Mouse (Mus musculus): ENCODE results near the gene Snx30.

The Snx30 gene

DNA sequence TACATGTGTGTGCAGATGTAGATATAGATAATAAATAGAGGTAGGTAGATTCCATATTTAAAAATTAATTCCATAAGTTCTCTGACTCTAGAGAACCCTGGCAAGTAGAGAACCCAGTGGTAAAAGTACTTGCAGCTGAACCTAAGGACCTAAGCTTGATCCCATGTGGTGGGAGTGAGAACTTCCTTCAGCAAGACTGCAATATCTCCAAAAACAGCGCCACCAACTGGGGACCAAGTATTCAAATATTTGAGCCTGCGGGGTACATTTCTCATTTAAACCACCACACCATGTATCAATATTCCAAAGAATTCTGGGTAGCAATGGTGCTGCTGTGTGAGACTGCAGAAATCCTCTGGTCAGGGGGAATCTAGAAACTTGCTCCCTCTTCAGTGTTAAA lies 11.5 kb upstream of the Snx30 start:
- DNase-seq (ENCODE audit: low read depth, low spot score): no peak

DNA sequence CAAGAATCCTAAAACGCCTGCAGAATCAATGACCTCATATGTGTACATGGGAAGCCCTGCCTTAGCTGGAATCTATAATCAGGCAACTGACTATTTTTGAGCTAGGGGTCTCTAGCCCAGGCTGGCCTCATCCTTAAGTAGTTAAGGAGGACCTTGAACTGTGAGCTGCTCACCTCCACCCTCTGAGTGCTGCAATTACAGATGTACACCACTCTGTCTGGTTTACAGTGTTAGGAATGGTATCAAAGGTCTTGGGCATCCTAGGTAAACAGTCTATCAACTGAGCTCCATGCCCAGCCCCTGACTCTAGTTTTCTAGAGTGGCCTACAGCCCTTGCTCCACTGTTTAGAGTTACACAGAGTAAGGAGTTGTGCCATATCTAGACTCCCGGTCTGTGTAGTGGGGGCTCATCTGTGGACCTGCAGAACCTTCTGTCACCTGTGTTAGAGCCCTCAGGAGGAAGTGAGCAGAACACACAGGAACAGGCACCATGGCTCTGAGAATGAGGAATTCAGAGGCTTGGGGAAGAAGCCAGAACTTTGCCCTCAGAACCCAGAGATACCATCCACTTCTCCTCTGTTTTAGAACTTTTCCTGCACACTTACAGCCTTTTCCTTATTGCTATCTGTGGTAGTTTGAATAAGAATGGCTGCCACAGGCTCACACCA lies 9.7 kb upstream of the Snx30 start:
- DNase-seq (ENCODE audit: low read depth, low spot score): no peak

DNA sequence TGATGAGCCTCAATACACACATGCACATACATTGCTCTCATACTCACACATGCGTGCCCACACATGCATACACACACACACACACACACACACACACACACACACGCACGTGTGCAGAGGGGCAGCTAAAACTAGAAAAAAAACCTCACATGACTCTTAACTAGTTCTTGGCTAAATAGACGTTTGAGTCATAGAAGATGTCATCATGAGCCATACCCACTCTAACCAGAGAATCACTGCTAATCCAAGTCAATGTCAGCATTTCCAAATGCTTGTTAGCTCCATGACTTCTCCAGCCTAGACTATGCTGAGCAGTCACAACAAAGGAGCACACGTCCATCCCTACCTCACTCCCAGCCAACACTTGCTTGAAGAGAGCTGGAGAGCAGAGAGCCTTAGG lies 5.5 kb upstream of the Snx30 start:
- no peak for DNase-seq (ENCODE audit: low read depth, low spot score)

DNA sequence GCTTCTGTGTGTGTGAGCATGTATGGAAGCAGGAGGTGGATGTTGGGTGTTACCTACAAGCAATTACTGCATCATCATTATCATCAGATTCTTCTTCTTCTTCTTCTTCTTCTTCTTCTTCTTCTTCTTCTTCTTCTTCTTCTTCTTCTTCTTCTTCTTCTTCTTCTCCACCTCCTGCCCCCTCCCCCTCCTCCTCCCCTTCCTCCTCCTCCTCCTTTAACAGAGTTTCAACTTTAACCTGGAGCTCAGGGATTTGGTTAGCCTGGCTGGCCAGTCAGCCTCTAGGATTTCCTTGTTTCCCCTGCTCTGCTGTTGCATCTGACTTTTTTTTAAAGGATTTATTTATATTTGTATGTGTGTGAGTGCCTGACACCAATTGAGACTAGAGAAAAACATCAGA lies 4.2 kb upstream of the Snx30 start, which contains the start of gene Inip:
Gene Inip, minus strand, starts transcription at position 101 of the 400 bp plus-strand sequence.
- DNase-seq (ENCODE audit: low read depth, low spot score): no peak

DNA sequence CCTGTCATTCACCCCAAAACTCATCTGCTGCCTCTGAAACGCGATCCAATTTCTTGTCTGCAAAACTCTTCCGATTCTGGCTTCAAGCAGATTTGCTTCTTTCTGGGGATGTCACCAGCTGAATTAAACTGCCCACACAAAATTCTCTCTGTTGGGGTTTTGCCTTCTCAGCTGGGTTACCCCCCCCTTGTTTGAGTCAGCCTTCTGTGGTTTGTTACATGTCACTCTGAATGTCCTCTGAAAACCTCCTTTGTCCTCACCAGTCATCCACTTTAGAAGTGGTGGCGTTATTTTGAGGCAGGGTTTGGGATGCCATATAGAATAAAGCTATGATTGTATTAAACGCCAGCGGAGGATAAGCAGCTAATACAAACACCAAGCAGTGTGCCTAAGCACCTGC lies 3.5 kb upstream of the Snx30 start:
- DNase-seq (ENCODE audit: low read depth, low spot score): no peak

DNA sequence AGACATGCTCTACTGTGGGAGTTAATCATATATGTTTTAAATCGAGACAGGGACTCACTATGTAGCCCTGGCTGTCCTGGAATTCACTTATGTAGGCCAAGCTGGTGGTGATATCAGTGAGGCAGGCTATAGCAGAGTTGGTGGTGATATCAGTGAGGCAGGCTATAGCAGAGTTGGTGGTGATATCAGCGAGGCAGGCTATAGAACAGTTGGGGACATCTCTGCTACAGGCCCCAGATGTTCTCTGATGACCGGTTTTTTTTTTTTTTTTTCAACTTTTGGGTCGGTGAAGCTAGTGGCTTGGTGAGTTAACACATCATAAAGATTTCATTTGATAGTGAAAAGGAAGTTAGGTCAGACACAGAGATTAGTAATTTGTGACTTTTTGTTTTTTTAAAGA lies 2.8 kb upstream of the Snx30 start:
- DNase-seq (ENCODE audit: low read depth, low spot score): no peak

DNA sequence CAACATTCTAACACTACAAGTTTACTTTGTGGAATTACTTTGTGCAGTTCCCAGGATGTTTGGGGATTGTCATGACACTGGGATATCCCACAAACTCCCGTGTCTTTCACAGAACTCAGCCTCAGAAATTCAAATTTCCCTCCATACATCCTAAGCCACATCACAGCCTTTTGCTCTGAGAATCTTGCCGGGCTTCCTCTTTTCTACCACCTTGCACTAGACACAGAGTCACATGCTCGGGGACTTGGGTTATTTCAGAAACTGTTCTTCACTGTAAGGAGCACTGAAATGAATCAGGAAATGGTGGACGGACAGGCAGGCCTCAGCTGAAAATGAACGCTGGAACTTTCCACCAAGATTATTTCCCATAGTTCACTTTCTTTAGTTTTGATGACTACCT lies 2.3 kb upstream of the Snx30 start:
- DNase-seq (ENCODE audit: low read depth, low spot score): no peak

DNA sequence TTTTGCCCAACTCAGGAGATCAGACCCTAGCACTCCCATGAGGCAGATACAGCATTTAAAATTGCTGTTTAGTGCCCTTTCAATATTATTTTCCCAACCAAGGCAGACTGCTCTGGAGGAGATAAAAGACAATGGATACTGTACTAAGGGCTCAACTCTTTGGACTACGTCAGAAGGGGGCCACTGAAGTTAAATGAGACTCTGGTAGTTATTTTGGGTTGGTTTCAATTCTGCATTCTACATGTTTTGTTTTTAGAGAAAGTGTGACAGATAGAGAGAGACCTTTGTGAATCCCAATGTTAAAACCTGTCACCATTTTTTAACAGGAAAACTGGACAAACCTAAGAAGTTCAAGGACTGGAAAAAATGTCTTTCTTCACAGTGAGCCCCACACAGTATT lies 886 bp upstream of the Snx30 start:
- no peak for DNase-seq (ENCODE audit: low read depth, low spot score)

DNA sequence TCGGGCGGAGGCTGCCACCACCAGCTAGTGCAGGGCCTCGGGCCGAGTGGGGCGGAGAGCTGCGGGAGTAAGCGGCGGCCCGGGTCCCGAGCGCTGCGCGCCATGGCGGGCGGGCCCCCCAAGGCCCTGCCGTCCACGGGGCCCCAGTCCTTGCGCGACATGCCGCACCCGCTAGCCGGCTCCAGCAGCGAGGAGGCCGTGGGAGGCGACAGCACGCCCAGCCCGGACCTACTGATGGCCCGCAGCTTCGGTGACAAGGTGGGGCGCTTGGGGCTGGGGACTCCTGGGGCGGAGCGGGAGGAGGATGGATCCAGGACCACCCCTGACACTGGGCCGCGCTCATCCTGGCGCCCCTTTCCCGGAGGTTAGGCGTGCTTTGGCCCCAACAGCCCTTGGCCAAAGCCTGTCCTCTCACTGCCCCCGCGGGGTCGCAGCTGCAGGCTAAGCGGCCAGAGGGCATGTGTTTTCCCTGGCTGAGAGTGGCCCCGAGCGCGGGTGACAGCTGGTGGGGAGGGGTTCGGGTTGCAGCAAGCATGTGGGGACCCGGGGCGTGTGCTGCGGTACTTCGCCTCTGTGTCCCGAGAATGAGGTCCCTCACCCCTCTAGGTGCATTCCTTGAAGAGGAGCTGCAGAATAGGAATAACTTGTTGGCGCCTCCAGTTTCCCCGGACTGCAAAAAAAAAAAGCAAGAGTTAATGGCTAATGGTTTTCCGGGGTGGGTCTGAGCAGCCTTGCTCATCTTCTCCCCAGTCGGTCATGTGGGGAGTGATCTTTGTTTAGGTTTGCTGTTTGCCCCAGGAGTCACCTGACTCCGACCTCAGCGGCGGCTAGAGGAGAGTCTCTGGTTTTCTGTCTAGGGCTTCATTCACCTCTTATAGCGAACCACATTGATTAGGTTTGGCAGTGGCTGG lies 583 bp downstream of the Snx30 start:
- DNase-seq (ENCODE audit: low read depth, low spot score): peak; percentile 55

DNA sequence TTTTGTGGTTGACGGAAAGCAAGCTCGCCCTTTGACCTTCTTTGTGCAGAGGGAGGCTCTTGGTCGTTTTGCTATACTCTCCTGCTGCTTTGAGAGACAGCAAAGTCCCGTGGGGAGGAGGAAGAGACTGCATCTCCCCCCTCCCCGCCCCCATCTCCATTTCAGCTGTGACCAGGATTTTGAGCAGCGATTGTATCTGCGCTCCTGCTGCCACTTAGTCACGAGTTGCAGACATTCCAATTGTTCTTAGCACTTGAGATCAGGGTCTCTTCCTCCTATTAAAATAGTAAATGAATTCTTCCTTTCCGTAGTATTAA lies 1.2 kb downstream of the Snx30 start:
- no peak for DNase-seq (ENCODE audit: low read depth, low spot score)

DNA sequence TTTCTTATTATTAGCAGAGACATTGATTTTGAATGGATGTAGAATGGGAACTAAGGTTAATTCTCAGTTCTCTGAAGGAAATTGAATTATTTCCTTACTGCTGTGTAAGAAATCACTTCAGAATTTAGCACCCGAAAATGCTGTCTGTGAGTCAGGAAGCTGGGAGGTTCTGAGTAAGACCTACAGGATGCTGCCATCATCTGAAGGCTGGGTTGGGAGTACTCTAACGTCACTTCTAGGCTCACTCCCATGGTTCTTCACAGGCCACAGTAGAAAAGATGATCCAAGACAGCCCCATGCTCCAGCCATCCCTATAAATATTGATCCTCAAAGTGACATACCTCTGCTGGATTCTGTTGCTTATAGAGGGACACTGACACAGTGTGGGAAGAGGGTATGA lies 1.9 kb downstream of the Snx30 start:
- DNase-seq (ENCODE audit: low read depth, low spot score): no peak

DNA sequence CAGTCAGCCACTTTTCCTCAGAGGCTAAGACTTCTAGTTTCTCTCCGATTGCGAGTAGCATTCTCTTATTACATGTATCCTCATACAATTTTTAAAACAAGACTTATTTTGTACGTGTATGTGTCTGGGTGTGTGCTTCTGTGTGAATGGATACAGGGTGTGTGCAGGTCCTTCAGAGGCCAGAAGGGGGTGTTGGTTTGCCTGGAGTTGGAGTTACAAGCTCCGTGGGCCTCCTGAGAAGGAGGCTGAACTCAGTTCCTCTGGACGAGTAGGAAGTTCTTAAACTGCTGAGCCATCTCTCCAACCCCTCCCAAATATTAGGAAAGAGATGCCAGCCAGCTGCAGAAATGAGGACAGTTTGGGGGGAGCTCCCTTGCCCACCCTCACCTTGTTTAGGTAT lies 2.8 kb downstream of the Snx30 start:
- DNase-seq (ENCODE audit: low read depth, low spot score): no peak

DNA sequence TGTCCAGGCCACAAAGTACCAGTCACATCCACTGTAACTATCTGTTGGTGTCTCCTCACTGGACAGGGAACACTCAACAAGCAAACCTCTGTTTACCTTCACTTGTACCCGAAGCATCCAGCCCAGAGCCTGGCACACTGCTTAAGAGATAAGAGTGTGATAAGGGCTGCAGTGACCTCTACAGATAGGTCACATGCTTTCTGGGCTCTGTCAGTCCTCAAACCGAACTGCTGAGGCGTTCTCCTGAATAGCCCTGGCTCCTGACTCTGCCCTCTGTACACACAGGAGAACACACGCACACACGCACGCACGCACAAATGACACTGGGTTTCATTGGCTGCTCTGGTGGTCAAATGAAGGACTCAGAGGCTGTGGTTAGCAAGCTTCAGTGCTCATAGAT lies 8.5 kb downstream of the Snx30 start:
- no peak for DNase-seq (ENCODE audit: low read depth, low spot score)

DNA sequence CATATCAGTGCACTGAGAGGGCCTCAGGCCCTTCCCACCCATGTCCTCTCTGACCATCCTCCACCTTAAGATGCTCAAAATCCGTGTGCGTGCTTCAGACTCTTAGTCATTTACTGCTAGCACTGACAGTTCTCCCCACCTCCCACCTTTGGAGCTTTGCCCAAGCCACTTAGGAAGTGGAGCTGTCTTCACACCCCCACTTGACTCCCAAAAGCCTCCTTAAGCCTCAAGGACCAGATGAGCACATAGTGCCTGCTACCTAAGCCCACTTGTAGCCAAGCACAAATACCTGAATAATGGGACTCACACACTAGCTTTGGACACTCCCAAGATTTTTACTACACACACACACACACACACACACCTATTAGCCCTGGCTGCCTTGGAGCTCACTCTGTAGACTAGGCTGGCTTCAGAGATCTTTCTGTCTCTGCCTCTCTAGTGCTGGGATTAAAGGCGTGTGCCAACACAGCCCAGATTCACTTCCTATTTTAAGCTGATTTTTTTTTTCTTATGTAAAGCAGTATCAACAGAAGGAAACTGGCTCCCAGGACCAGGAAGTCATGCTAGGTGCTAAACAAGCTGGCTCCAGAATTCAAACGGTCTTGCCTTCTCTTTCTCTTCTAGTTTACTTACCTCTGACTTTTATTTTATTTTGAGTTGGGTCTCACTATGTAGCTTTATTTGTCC lies 9.6 kb downstream of the Snx30 start:
- DNase-seq (ENCODE audit: low read depth, low spot score): no peak

DNA sequence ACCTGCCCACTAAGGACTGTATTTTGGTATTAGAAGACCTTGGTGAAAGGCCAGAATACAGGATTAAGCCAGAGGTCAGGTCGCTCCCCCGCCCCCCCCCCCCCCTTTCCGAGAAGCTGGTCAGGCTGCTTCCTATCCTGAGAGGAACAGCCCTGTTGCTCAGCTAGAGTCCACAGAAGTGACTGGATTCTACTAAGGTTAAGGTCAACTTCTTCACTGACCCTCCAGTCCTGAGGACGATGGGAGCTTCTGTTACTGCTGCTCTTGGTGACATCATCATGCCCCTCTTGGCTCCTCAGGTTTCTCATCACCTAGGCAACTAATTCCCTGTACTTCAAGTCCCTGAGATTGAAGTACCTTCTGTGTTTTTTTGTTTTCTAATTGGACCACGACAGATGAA lies 10.4 kb downstream of the Snx30 start:
- DNase-seq (ENCODE audit: low read depth, low spot score): no peak

DNA sequence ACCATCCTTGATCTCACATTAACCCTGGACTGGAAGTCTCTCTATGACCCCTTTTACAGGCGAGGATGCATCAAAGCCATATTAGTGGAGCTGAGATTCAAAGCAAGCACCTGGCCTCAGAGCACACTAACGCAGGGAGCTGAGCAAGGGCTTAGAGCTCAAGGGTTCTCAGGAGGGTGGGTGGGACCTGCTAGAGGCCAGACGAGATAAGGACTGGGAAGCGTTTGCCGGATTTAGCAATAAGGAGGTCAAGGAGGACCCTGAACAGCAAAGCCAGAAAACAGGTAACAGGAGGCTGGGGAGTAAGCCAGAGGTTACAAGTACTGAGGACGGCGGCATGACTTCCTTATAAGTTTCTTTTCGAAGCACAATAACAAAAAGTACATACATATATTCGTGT lies 10.8 kb downstream of the Snx30 start:
- no peak for DNase-seq (ENCODE audit: low read depth, low spot score)

DNA sequence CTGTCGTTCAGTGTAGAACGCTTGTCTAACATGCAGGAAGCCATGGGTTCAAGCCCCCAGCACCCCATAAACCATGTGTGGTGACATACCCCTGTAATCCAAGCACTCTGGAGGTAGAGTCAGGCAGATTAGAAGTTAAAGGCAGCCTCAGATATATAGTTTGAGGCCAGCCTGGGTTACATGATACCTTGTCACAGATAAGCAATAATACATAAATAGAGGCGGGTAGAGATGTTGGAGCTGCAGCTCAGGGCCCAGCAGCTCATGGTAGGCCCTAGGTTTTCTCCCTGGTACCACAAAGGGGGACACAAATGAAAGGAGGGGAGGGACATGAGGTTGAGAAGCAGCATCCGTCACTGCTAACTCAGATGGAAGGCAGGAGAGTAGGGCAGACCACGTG lies 12.2 kb downstream of the Snx30 start:
- DNase-seq (ENCODE audit: low read depth, low spot score): no peak

DNA sequence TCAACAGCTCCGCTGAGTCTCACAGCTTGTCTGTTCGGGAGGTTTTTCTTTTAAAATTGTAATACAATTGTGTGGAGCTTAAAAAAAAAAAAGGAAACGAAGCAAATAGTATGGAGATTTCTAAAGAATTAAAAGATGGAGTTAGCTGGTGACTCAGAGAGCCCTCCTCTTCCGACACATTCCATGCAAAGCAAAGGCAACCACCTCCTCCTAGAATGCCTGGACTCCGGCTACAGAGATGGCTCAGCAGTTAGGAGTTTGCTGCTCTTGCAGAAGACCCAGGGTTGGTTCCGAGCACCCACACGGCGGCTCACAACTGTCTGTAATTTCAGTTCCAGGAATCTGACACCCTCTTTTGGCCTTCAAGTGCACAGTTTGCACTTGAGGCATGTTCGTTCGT lies 12.9 kb downstream of the Snx30 start:
- DNase-seq (ENCODE audit: low read depth, low spot score): no peak

DNA sequence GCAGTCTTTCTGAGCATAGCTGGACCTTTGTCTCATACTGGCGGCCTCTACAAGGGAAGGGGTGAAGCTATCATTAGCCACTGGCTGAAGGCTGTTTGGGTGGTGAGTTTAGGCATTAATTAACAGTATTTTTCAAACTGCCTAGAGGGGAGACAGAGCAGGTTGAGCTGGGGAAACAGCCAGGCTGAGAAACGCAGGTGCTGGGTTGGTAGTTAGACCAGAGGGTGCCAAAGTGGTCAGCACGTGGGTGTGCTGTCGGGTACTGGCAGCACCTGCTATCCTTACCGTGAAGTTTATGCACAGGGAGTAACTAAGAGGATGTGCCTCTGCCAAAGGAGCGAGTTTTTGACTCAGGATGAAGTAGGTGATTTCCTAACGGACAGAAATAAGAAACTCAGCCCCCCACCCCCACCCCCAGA lies 13.4 kb downstream of the Snx30 start:
- no peak for DNase-seq (ENCODE audit: low read depth, low spot score)

DNA sequence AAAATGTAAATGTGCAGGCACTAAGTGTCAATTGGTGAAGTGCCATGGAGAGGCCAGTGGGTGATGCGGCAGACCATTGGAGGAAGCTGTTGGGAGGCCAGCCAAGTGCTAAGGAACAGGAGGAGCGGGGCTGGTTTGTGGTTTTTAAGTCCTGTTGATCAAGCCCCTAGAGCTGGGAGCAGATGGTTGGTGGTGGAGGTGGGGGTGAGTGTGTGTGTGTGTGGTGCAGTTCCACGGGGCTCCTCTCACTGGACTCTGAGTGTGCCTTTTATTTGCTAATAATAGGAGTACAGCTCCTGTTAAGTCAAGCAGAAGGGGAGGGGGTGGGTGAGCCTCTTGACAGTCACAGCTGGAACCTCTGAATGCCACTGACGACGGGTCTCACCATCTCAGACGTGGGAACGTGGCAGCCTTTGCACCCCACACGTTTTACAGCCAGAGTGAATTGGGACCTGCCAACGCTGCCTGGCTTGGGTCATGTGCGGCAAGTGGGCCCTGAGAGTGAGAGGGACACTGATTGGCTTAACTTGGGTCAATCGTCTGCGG lies 13.9 kb downstream of the Snx30 start:
- DNase-seq (ENCODE audit: low read depth, low spot score): peak; percentile 54

DNA sequence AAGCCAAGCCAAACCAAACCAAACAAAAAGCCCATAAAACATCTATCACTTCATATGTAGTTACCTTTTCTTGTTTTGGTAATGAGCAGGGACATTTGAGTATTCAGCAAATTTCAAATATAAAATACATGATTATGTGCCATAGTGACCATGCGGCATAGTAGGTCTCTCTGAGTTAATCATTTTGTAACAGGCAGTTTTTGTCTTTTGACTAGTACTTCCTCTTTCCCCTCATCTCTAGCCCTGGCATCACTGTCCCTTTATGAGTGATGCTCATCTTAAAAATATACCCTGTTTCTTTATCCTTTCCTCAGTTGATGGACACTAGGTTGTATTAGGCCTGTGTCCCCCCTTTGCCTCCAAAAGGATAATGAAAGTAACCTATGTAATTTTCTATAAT lies 15.9 kb downstream of the Snx30 start:
- DNase-seq (ENCODE audit: low read depth, low spot score): no peak

DNA sequence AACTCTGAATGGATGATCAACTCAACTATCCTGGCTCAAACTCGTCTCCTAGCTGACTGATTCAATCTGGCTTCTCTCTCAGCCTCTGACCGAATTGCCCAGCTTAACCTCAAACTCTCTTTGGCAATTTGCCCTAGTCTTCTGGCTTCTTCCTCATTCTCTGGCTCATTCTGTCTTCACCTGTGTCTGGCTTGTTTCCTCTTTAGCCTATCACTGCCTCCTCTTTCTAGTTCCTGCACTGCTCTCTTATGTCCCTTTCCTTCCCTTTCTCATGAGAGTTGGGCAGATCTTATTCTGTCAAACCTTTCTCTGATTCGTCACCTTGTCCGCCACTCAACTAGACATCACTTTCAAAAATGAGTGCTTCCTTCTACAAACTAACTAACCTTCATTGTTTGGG lies 16.5 kb downstream of the Snx30 start:
- DNase-seq (ENCODE audit: low read depth, low spot score): no peak

Measured in mesoderm, embryonic 11.5 days (tissue).